16 mouse cellular contexts compared by ENCODE assay signal in the genomic region with DNA sequence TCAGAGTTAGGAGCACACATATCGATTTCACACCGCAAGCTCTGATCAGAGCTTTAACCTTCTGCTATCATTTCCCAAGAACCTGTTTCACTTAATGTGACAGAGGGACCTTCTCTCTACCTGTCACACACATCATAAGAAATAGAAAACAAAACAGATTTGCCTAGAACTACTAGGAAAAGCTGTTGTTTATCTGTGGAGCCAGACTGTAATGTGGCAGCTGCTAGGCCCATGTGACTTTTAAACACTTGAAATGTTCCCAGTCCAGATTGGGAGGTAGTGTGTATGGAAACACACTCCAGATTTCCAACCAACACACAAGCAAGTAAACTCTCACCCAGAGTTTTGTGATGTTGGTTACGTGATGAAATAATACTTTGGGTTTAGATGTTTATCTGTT.
"Had no signal": no experiment of that assay in that cellular context is flagged by ENCODE, and none has a peak within 500 bp of the region (broad histone marks: within the 10 kb centered on the region; RNA-seq: fewer than 3 reads in every experiment).

No protein-coding gene starts in this region.

- H3K27ac ChIP-seq: left cerebral cortex, adult 2 months; liver, embryonic 14.5 days; macrophage; midbrain, embryonic 12.5 days; neural tube, embryonic 13.5 days; stomach, postnatal 0 days had no signal

- H3K4me2 ChIP-seq: lung, embryonic 14.5 days; midbrain, embryonic 12.5 days; neural tube, embryonic 13.5 days had no signal

- DNase-seq: kidney, postnatal 10 days; kidney, postnatal 36 days; layer of hippocampus, postnatal 36 days; liver, postnatal 0 days; lung, embryonic 14.5 days; retina, postnatal 1 day; right cerebral cortex, postnatal 25 days had no signal

- H3K4me3 ChIP-seq: left cerebral cortex, adult 2 months; midbrain, embryonic 12.5 days; myocyte; neural tube, embryonic 13.5 days had no signal

- H3K27me3 ChIP-seq: midbrain, embryonic 12.5 days; neural tube, embryonic 13.5 days had no signal

- ATAC-seq: liver, postnatal 0 days; lung, postnatal 0 days; midbrain, embryonic 16.5 days had no signal

- H3K9ac ChIP-seq: liver, embryonic 14.5 days; liver, postnatal 0 days; lung, embryonic 14.5 days; midbrain, embryonic 12.5 days; neural tube, embryonic 13.5 days had no signal

- H3K9me3 ChIP-seq: midbrain, embryonic 12.5 days; neural tube, embryonic 13.5 days had no signal
